Mouse (Mus musculus): ENCODE data around the gene Tex46. TPM values are rescaled to one million over a fixed set of nuclear protein-coding genes. Genes with fewer than 3 reads are reported as not detected.

Gene Tex46
- polyA plus RNA-seq, 1 experiment, result not detected

GRCm38 (mm10) chr4:136605756-136606485 lies 4.3 kb upstream of the Tex46 start:
- TF ChIP-seq GATA1 (IDR thresholded peaks at IDR 0.05; ENCODE audit: low read length), result no peak

GRCm38 (mm10) chr4:136613657-136614056 lies 3.4 kb downstream of the Tex46 start:
- TF ChIP-seq GATA1 (IDR thresholded peaks at IDR 0.05; ENCODE audit: low read length), result no peak

GRCm38 (mm10) chr4:136621336-136621735 lies 11.1 kb downstream of the Tex46 start:
- TF ChIP-seq GATA1 (IDR thresholded peaks at IDR 0.05; ENCODE audit: low read length), result no peak

GRCm38 (mm10) chr4:136621956-136622355 lies 11.7 kb downstream of the Tex46 start:
- TF ChIP-seq GATA1 (IDR thresholded peaks at IDR 0.05; ENCODE audit: low read length), result no peak

GRCm38 (mm10) chr4:136622388-136622787 lies 12.2 kb downstream of the Tex46 start, which contains the start of gene Lactbl1:
Gene Lactbl1 (plus strand): TSS chr4:136622621.
- no peak for TF ChIP-seq GATA1 (IDR thresholded peaks at IDR 0.05; ENCODE audit: low read length)

- no peak for TF ChIP-seq GATA1 (IDR thresholded peaks at IDR 0.05; ENCODE audit: low read length)
Observed at GRCm38 (mm10) chr4:136626590-136626989, 16.4 kb downstream of the Tex46 start.

GRCm38 (mm10) chr4:136631237-136631994 lies 21.2 kb downstream of the Tex46 start:
- no peak for TF ChIP-seq GATA1 (IDR thresholded peaks at IDR 0.05; ENCODE audit: low read length)

GRCm38 (mm10) chr4:136635995-136636394 lies 25.8 kb downstream of the Tex46 start:
- TF ChIP-seq GATA1 (IDR thresholded peaks at IDR 0.05; ENCODE audit: low read length), result no peak

GRCm38 (mm10) chr4:136636511-136636910 lies 26.3 kb downstream of the Tex46 start:
- no peak for TF ChIP-seq GATA1 (IDR thresholded peaks at IDR 0.05; ENCODE audit: low read length)

GRCm38 (mm10) chr4:136636983-136637562 lies 26.8 kb downstream of the Tex46 start:
- no peak for TF ChIP-seq GATA1 (IDR thresholded peaks at IDR 0.05; ENCODE audit: low read length)

GRCm38 (mm10) chr4:136637563-136638229 lies 27.5 kb downstream of the Tex46 start:
- no peak for TF ChIP-seq GATA1 (IDR thresholded peaks at IDR 0.05; ENCODE audit: low read length)

GRCm38 (mm10) chr4:136638230-136638750 lies 28.1 kb downstream of the Tex46 start:
- TF ChIP-seq GATA1 (IDR thresholded peaks at IDR 0.05; ENCODE audit: low read length), result no peak

GRCm38 (mm10) chr4:136638890-136639289 lies 28.7 kb downstream of the Tex46 start:
- TF ChIP-seq GATA1 (IDR thresholded peaks at IDR 0.05; ENCODE audit: low read length), result no peak

- no peak for TF ChIP-seq GATA1 (IDR thresholded peaks at IDR 0.05; ENCODE audit: low read length)
Observed at GRCm38 (mm10) chr4:136648922-136649479, 38.8 kb downstream of the Tex46 start.

All from G1E-ER4 (cell line).